Mouse (Mus musculus) left cerebral cortex, postnatal 25 days (tissue): ENCODE results near the gene Strada. TPM values are rescaled to one million over a fixed set of nuclear protein-coding genes. Genes with fewer than 3 reads are reported as not detected.

ENCODE experiments used
- DNase-seq, 2 experiments: peaks; one replicate each; pipeline ENCODE4 v3.0.0; 2022; ENCODE audit warnings: low spot score in 2 of 2, mixed read lengths in 1 of 2
- intact Hi-C: fragments of 180-260 bp; cut with DNase I; formaldehyde crosslinking; loops from one replicate; pipeline ENCODE4 v1.15.1; 2025
- total RNA-seq, 2 experiments: library from RNA; stranded (reverse); gene quantifications; 2 replicates each; pipeline ENCODE4 v1.2.3; 2021

Gene Strada
- total RNA-seq, 2 experiments from 2014 or later: 24.8 to 25.5 TPM

DNA sequence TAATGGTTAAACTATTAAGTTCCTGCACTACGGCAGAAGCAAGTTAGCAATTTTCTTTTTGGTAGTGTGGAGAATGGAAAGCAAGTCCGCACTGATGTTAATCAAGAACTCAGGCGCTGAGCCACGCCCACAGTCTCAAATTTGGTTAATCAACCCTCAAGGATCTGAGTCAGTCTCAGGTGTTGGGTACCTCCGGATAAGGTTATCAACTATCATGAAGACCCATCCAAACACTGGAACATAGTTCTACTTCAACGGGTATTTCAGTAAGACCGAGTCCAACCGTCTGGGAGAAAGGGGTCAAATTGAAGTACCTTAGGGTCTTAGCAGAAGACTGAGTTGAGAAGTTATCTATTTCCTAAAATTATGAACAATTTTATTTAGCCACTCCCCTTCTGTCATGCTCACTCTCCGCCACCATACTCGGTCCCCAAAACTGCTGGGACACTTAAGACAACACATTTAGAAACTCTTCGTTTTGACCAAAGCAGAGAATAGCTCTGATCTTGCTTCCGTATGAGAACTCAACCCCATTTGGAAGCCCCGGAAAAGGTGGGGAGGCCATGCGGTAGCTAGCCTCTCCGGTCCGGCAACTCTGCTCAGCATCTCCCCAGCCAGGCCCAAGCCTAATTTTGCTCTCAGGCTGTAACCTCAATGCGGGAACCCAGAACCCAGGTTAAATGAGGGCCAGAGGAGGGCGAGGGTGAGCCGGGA, 9.2 kb downstream of the Strada start:
- no peak for DNase-seq
- intact Hi-C loops: loop anchor here (1.0 to 2.0 kb wide), 2 partner anchors 24 to 35 kb away; partner anchors contain the start of genes Ccdc47 and Ddx42

DNA sequence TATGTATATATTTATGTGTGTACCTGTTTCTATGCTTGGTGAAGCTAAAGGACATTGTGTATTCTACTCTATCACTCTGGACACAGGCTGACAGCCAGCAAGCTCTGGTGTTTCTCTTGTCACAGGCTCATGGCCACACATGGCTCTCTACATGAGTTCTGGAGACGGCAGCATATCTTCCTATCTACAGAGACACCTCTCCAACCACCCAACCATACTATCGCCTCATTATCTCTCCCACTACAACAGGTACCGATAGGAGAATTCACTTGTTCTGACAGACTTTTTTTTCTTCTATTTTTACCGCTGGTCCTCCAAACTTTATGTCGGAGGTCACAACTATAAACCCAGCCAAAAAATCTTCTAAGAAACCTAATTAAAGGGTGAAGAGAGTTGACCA, 9.7 kb downstream of the Strada start:
- intact Hi-C loops: loop anchor here (2.0 kb wide), 1 partner anchor 25 kb away; the partner anchor contains the start of genes Ccdc47 and Ddx42
- DNase-seq: no peak

DNA sequence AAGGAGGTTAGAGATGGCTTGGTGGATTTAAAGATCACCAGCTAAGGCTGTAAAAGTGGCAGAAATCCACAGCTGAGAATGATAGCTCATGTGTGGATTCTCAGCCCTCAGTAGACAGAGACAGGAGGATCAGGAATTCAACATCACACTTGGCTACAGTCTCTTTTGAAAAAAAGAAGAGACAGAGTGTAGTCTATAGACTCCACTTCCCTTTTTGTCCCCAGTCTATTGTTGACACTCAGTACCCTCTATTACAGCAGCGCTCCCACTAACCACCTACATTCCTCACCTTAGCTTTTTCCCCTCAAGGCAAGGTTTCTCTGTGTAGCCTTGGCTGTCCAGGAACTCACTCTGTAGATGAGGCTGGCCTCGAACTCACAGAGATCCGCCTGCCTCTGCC, 10.3 kb downstream of the Strada start:
- intact Hi-C loops: loop anchor here (2.0 kb wide), 1 partner anchor 25 kb away; the partner anchor contains the start of genes Ccdc47 and Ddx42
- DNase-seq: no peak

DNA sequence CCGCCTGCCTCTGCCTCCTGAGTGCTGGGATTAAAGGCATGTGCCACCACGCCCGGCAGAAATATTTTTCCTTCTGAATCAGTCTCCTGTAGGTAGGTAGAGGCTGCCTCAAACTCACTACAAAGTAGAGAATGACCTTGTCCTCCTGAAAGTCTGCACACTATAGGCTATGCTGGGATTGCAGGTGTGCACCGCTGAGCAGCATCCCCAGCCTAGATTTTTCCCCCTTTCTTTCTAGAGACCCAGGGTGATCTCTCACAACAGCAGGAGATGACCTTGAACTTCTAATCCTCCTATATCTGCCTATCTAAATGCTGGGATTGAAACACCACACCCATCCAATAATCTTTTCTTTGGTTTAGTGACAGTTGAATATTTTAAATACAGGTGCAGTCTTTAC, 14.6 kb downstream of the Strada start:
- no peak for DNase-seq
- intact Hi-C loops: no loop called here

DNA sequence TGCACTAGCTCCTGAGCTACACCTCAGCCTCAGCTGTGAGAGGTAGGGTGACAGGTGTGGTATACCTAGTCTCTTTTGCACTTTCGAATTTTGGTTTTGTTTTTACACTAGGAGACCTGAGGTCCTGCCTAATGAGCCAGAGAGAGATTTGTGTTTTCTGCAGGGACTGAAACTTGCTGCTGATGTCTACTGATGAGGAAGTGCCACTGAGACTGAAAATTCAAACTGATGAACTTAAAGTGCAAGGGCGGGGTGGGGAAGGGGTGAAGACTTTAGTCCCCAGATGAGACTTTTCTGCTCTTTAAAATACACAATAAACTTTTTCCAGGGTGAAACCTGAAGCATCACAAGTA, 21.5 kb downstream of the Strada start:
- no peak for DNase-seq

DNA sequence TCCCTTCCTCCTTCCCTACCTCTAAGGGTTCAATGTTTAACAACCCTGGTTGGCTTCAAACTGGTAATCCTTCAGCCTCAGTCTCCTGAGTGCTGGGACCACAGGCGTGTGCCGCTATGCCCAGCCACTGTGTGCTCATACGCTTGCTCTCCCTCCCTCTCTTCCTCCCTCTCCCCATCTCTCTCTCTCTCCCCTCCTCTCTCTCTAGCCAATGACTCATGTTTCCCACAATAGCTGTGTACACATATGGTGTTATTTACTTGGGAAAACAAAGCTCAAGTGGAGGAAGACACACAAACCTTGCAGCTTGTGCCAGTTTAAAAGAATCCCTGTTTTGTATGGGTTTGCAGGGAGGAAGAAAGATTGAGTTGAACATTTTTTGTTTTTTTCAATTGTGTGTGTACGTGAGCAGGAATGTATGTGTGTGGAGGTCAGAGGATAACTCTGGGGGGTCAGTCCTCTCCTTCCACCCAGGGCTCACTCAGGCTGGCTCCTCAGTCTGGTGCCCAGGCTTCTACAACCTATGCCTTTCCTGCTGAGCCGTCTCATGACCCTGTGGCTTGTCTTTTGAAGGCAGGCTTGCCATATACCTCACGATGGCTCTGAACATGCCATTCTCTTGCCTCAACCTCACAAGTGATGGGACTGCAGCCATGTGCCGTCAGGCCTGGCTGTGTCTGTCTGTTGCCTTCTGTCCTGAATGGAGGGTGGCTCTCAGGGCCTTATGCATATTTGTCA, 22.1 kb downstream of the Strada start:
- intact Hi-C loops: loop anchor here (1.0 kb wide), 1 partner anchor 19 kb away; no protein-coding TSS in a partner anchor
- peak; percentile 57 to 84 for DNase-seq

More for the DNA sequence above, 21.5 kb downstream of the Strada start:
- intact Hi-C loops: no loop called here

DNA sequence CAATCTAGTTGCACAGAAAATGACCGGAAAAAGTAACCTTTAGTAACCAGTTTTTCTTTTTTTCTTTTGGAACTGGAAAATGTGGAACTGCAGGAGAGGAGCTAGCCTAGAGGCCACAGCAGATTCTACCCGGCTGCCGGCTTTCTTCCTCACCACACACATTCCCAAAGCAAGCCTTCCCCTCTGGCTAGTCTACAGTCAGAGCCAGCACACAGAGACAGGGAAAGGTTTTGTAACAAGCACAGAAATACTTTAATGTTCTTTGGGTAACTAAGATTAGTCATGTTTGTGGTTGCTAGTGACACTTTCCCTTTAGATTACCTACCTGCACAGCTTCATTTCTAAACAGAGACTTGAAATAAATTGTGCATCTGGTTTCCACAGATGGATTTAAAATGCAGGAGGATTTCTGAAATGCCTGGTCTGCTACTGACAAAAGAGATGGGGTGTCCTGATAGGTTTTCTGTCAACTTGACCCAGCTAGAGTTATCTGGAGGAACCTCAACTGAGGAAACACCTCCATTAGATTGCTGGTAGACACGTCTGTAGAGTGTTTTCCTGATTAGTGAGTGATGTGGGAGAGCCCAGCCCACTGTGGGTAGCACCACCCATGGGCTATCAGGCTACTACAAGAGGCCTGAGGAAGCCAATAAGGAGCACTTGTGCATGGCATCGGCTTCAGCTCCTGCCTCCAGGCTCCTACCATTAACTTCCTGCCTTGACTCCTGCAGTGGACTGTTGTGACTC, 23.8 kb downstream of the Strada start:
- DNase-seq: no peak
- intact Hi-C loops: no loop called here

DNA sequence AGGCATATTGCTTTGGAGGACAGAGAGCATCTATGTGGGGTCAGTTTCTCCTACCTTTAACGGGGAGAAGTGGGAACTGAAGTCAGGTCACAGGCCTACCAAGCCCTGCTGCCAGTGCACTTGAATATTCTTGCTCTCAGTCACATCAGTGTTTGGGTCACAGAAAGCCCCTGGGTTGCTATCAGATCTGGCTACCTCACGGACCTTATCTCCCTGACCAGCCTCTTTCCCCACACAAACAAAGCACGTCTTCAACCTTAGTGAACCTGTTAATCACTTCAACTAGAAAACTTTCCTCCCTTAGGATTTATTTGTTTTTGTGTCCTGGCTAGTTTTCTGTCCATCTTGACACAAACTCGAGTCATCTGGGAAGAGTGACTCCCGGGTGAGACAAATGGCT, 25.6 kb downstream of the Strada start:
- no peak for DNase-seq
- intact Hi-C loops: no loop called here

DNA sequence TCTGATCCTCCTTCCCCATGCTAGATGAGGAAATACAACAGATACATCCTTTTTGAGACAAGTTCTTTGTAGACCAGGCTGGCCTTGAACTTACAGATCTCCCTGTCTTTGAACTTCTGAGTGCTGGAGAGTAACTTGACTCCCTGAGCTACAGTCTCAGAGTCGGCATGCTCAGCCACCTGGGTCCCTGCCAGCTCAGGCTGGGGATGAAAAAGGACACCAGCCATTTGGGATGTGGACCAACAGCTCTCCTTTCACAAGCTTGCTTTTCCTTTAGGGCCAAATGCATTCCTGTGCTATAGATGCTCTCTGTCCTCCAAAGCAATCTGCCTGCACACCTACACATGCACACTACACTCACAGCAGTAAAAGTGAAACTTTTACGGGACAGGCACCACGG, 26.9 kb downstream of the Strada start:
- no peak for DNase-seq
- intact Hi-C loops: no loop called here

DNA sequence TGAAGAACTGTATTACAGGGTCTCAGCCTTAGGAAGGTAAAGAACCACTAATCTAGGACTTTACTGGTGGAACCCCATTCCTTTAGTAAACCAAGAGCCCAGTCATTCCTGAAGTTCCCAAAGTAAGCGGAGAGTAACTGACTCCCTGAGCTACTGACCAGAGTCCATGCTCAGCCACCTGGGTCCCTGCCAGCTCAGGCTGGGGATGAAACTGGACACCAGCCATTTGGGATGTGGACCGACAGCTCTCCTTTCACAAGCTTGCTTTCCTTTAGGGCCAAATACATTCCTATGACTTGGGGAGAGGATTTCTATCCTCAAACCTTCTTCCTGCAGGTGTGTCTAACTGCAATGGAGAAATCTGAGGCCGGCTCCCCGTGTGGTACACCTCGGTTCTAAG, 27.6 kb downstream of the Strada start:
- no peak for DNase-seq
- intact Hi-C loops: no loop called here

DNA sequence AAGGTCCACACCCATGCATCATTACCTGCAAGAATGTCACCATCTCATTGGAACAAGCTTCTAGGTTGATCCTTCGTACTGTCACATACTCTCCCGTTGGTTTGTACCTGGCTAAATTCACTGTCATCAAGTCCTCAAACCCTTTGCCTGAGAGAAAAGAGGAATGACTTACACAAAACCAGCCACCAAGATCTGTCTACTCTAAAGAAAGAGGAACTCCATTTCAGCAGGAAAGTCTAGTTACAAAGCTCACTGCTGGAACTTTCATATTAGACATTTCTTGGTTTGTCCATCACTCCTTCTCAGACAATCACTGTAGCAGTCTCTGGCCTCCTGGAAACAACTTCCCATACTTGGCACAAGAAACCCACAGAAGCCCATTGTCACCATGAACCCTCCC, 28.7 kb downstream of the Strada start:
- no peak for DNase-seq
- intact Hi-C loops: no loop called here

DNA sequence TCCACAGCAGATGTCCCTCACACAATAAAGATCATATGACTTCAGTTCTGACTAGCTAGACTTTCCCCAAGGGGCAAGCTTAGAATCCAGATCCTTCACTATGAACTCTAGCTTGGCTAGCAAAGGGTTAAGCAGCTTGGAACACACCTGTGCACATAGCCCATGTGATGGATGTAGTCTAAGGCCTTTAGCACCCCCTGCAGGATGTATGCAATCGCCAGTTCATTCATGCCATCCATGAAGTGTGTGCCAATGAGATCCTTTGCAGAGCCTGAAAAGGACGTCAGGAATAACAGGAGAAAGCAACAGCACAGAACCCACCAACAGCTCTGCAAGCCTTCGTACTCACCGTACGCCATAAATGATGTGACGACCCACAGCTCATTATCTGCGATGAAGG, 31.2 kb downstream of the Strada start:
- intact Hi-C loops: no loop called here
- no peak for DNase-seq

DNA sequence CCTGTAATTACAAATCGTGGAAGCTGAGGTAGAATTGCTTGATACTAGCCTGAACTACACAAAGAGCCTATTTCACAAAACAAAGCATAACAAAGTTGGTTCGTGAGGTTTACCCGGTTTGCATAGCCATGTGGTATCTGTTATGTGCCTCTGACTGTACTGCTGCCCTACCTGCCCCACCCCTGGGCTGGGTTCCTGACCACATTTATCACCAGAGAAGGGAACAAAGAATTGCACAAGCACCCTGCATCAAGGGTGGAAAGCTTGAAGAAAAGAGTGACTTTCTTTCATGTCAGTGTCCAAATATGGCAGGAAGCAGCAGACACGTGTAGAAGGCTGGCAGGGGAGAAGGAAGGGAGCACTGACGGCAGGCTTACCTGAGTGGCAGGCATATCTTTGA, 34.5 kb downstream of the Strada start:
- DNase-seq: no peak
- intact Hi-C loops: no loop called here

DNA sequence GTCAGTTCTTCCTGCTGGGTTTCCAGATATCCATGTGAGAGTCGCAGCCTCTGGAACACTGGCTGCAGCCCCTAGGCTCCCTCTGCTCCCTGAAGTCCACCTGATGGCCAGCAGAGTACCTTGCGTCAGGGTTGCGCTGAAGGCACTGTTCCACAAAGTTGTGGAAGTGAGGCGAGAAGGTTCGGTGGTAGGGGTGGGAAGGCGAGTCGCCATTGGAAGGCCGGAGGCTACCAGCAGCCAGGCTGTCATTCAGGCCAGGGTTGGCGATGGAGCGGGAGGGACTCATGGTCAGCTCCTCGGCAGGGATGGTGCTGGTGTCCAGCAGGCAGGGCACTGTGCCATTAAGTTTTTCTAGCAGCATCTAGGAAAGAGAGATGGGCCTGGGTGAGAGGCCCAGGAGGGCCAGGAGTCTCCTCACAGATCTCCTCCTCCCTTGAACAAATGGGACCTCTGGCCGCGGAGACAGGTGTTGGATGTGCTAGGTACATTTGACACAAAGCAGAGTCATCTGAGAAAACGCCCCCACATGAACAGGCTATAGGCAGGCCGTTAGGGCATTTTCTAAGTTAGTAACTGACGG, 37.3 kb downstream of the Strada start:
- DNase-seq: no peak
- intact Hi-C loops: no loop called here

DNA sequence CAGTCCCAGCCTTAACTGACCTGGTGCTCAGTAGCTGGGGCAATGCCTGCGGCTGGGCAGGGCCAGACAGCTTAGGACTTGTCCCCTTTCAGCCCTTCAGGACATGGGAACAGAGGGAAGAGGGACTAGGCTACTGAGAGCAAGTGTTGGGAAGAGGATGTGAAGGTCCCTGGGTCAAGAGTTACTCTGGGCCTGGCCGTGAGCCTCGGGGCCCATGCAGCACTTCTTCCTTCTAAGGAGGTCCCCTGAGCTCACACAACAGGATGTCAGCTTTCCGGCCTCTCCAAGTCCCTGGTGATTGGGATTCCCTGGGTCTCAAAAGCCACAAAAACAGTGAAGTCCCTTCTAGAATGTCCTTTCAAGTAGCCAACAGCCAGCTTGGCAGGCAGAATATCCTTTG, 38.4 kb downstream of the Strada start:
- DNase-seq: no peak
- intact Hi-C loops: no loop called here

DNA sequence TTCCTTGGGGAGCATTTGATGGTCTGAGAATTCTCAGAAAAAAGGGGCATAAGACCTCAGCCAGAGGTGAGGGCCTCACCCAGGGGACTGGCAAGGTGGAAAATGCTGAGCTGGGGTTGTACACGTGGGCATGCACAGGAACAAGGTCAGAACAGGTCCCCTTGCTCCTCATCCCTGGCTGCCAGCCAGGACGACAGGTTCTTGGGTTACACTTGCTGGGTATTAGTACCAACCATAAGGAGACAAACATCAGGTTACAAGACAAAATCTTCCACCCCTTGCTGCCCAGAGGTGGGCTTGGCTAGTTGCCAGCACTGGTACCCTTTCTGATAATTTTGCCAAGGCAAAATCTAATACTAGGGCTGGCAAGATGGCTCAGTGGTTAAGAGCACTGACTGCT, 39.7 kb downstream of the Strada start:
- intact Hi-C loops: no loop called here
- DNase-seq: no peak

DNA sequence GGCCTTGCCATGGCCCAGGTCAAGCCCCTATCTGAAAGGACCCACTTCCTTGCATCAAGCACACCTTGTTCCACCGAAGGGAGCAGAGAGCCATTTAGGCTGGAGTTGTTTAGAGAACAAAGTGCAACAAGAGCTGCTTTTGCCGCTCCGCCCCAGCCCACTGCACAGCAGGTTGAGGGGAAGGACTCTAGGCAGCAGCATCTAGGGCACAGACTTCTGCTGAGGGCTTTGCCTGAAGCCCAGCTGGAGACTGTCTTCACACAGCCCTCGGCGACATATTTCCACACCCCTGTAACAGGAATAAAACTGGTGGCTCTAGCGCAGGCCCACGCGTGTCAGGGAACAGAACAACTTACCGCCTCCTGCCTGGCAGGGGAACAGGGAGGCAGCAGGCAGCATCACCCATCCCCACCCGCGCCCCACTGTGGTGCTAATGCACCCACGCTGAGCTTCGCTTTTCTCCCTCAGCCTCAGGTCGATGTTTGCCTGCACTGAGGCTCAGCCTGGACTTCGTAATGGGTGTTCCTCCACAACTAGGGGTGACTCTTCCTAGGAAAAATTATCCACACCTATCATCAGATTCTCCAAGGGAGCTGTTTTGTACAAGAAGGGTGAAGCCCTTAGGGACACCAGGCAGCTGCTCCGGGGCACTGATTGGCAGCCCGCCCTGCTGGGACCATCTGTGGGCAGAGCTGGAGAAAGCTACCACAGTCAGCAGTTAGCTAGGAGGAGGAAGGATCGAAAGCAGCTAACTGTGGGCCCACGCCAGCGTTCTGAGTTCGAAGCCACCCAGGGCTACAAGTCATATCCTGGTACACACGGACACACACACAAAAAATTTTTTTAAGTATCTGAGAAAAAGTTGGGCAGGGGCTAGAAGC, 40.9 kb downstream of the Strada start, which contains the start of the genes Gm10840 and Limd2:
Gm10840 (plus strand) TSS at position 10 of the 881 bp plus-strand sequence.
Limd2 (minus strand) TSS at position 20 of the 881 bp plus-strand sequence.
- intact Hi-C loops: loop anchor here (1.0 to 2.0 kb wide), 3 partner anchors 18 to 76 kb away; partner anchors contain the start of genes Ccdc47, Ddx42 and Map3k3

DNA sequence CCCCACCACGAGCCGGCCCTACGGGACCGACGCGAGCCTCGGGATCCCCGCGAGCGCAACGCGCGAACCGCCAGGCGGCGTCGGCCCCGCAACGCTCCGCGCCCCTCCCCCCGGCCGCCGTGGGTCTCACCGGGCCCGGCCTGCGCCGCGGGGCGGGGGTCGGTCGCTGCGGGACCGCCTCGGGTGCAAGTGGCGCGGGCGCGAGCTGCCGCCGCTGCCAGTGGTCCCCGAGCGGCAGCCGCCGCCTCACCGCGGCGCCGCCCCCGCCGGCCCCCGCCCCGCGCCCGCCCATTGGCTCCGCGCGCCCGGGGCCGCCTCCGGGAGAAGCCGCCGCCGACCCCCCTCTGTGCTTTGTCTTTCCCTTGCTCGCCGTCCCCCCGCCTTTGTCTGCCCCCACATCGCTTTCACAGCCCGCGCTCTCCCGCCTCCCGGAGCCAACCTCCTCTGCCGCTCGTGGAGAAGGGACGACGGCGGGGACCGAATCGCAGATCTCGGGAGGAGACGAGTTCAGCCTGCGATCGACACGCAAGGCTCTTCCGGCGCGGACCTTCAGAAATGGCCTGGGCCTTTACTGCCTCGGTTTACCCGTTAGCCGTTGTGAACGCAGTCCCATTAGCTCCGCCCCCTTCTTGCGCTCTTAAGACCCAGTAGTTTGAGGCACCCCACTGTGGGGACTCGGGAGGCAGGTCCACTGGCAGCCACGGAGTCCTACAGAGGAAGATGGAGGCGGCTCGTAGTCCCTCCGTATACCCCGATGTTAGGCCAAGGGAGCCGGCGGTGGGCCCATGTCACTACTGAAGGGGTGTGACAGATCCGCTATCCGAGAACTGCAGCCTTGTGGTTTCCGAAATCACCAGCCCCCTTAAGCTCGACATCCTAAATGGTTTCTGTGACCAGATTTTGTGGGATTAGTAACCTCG, 41.8 kb downstream of the Strada start:
- intact Hi-C loops: loop anchor here (2.0 kb wide), 2 partner anchors 57 to 75 kb away; partner anchors contain the start of genes Ccdc47, Ddx42 and Map3k3
- peak; percentile 82 to 84 for DNase-seq

More for the DNA sequence above, 40.9 kb downstream of the Strada start, which contains the start of the genes Gm10840 and Limd2:
- DNase-seq: peak; percentile 85 to 98
